ENCODE assay signal across 13 mouse cellular contexts in the genomic region with DNA sequence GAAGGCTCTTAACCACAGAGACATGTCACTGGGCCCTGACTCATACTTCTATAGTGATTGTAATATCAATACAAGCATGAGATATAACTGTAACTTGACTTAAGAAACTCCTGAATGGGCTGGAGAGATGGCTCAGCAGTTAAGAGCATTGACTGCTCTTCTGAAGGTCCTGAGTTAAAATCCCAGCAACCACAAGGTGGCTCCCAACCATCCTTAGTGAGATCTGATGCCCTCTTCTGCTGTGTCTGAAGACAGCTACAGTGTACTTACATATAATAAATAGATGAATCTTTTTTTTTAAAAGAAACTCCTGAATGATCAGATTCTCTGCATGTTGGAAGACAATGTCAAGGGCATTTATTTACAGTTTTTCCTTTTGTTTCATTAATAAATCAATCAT. TPM values are rescaled to one million over a fixed set of nuclear protein-coding genes. Genes with fewer than 3 reads are reported as not detected.
DNase-seq lines count a peak whose midpoint lies in the region; ATAC-seq and TF ChIP-seq lines count a peak whose summit lies in the region.
"Had no signal": no experiment of that assay in that cellular context is flagged by ENCODE, and none has a peak within 500 bp of the region (broad histone marks: within the 10 kb centered on the region; RNA-seq: fewer than 3 reads in every experiment).

No protein-coding gene starts in this region.

- H3K4me3 ChIP-seq in forebrain, embryonic 16.5 days (replicated peaks; ENCODE audit: low read length), result no peak overlapping the region
- no peak overlapping the region for H3K4me3 ChIP-seq in forebrain, embryonic 10.5 days
- H3K4me3 ChIP-seq in kidney, embryonic 14.5 days (ENCODE audit: low read length), result no peak overlapping the region
- H3K4me3 ChIP-seq in thymus, adult 2 months (ENCODE audit: control insufficient read depth, insufficient read depth, low read length), result no peak overlapping the region
- no peak overlapping the region for H3K4me3 ChIP-seq in neural tube, embryonic 15.5 days (replicated peaks)

- no peaks in the 10 kb centered on the region for H3K9me3 ChIP-seq in forebrain, embryonic 16.5 days (ENCODE audit: control insufficient read depth, low read length)
- no peaks in the 10 kb centered on the region for H3K9me3 ChIP-seq in forebrain, embryonic 10.5 days
- H3K9me3 ChIP-seq in kidney, embryonic 14.5 days (ENCODE audit: control insufficient read depth, low read length), result no peaks in the 10 kb centered on the region
- no peaks in the 10 kb centered on the region for H3K9me3 ChIP-seq in neural tube, embryonic 15.5 days (replicated peaks)

- ATAC-seq in forebrain, embryonic 16.5 days, result peak; percentile 27; the same call in 1 of the 2 replicates
- ATAC-seq in kidney, embryonic 14.5 days (ENCODE audit: low FRiP score, low TSS enrichment), result no peak
- ATAC-seq in neural tube, embryonic 15.5 days (ENCODE audit: low FRiP score), result no peak
- ATAC-seq: activated CD4-positive, CD25-positive, alpha-beta regulatory T cell, adult 4 months had no signal

- no peak overlapping the region for H3K9ac ChIP-seq in forebrain, embryonic 16.5 days (replicated peaks; ENCODE audit: low read depth, low read length)
- H3K9ac ChIP-seq in kidney, embryonic 14.5 days (ENCODE audit: low read depth, low read length), result no peak overlapping the region
- no peak overlapping the region for H3K9ac ChIP-seq in neural tube, embryonic 15.5 days (replicated peaks)

- H3K4me1 ChIP-seq in forebrain, embryonic 16.5 days (replicated peaks; ENCODE audit: control insufficient read depth, insufficient read depth, low read length), result no peaks in the 10 kb centered on the region; the same call in 1 of the 2 replicates
- no peaks in the 10 kb centered on the region for H3K4me1 ChIP-seq in forebrain, embryonic 10.5 days
- H3K4me1 ChIP-seq in kidney, embryonic 14.5 days (ENCODE audit: control insufficient read depth, insufficient read depth, low read length), result no peaks in the 10 kb centered on the region
- no peaks in the 10 kb centered on the region for H3K4me1 ChIP-seq in thymus, adult 2 months (replicated peaks; ENCODE audit: control insufficient read depth, insufficient read depth, low read length)
- no peaks in the 10 kb centered on the region for H3K4me1 ChIP-seq in neural tube, embryonic 15.5 days

- no peak for TF ChIP-seq POLR2A in thymus, adult 2 months (IDR thresholded peaks at IDR 0.05; ENCODE audit: control insufficient read depth, extremely low read depth, insufficient read depth, low read length, poor library complexity)

- H3K4me2 ChIP-seq in forebrain, embryonic 16.5 days (ENCODE audit: low read length), result no peak overlapping the region
- H3K4me2 ChIP-seq in kidney, embryonic 14.5 days (replicated peaks; ENCODE audit: low read depth, low read length), result no peak overlapping the region
- no peak overlapping the region for H3K4me2 ChIP-seq in neural tube, embryonic 15.5 days
- H3K4me2 ChIP-seq: liver, embryonic 11.5 days had no signal

- H3K27me3 ChIP-seq in forebrain, embryonic 16.5 days (replicated peaks; ENCODE audit: control insufficient read depth, insufficient read depth, low read length), result no peaks in the 10 kb centered on the region
- H3K27me3 ChIP-seq in forebrain, embryonic 10.5 days (ENCODE audit: poor library complexity, severe bottlenecking), result no peaks in the 10 kb centered on the region
- H3K27me3 ChIP-seq in kidney, embryonic 14.5 days (ENCODE audit: control insufficient read depth, insufficient read depth, low read length), result no peaks in the 10 kb centered on the region
- no peaks in the 10 kb centered on the region for H3K27me3 ChIP-seq in thymus, adult 2 months (ENCODE audit: control insufficient read depth, insufficient read depth, low read length)
- H3K27me3 ChIP-seq in neural tube, embryonic 15.5 days (replicated peaks), result no peaks in the 10 kb centered on the region

- H3K36me3 ChIP-seq in forebrain, embryonic 16.5 days (ENCODE audit: control insufficient read depth, insufficient read depth), result no peaks in the 10 kb centered on the region
- H3K36me3 ChIP-seq in forebrain, embryonic 10.5 days (replicated peaks), result no peaks in the 10 kb centered on the region
- H3K36me3 ChIP-seq in kidney, embryonic 14.5 days (ENCODE audit: control insufficient read depth, insufficient read depth, low read length), result no peaks in the 10 kb centered on the region
- no peaks in the 10 kb centered on the region for H3K36me3 ChIP-seq in thymus, adult 2 months (ENCODE audit: control insufficient read depth, insufficient read depth, low read length)
- no peaks in the 10 kb centered on the region for H3K36me3 ChIP-seq in neural tube, embryonic 15.5 days

- no peak for TF ChIP-seq CTCF in thymus, adult 2 months (IDR thresholded peaks at IDR 0.05; ENCODE audit: borderline replicate concordance, control insufficient read depth, extremely low read depth, insufficient read depth, low read length, poor library complexity)

- no peak overlapping the region for H3K27ac ChIP-seq in forebrain, embryonic 16.5 days (ENCODE audit: low read length)
- no peak overlapping the region for H3K27ac ChIP-seq in forebrain, embryonic 10.5 days
- H3K27ac ChIP-seq in kidney, embryonic 14.5 days (ENCODE audit: low read depth, low read length), result no peak overlapping the region
- H3K27ac ChIP-seq in thymus, adult 2 months (ENCODE audit: control insufficient read depth, insufficient read depth, low read length), result no peak overlapping the region
- H3K27ac ChIP-seq in neural tube, embryonic 15.5 days (replicated peaks), result no peak overlapping the region

- DNase-seq in forebrain, embryonic 10.5 days (ENCODE audit: extremely low spot score, low spot score), result no peak
- DNase-seq in kidney, postnatal 14 days, result peak; percentile 12
- peak; percentile 21 for DNase-seq in thymus, adult 2 months
- no peak for DNase-seq in thymus, adult 18-20 months
- no peak for DNase-seq in spleen, postnatal 36 days (ENCODE audit: low spot score in 2 of 2)
- DNase-seq: cerebellum, adult 9-11 months had no signal

RNA-seq across cellular contexts. Expression of gene Khdc1b, which starts 36.0 kb away (rescaled TPM):
- 0.10 TPM in 1 of 2 replicates, not detected in the other for polyA plus RNA-seq in forebrain, embryonic 16.5 days (2015; fragmentation: Nextera tagmentation; extraction: Ambion mirVana)
- not detected in 2 replicates for polyA plus RNA-seq in forebrain, embryonic 10.5 days (2016; fragmentation: Nextera tagmentation; extraction: Ambion mirVana)
- polyA plus RNA-seq in kidney, embryonic 14.5 days (2014; fragmentation: Nextera tagmentation; extraction: Ambion mirVana), result 0.09 TPM in 1 of 2 replicates, not detected in the other
- 0.07 TPM in 1 of 2 replicates, not detected in the other for polyA plus RNA-seq in thymus, adult 2 months (2012; rRNA removed)
- polyA plus RNA-seq in neural tube, embryonic 15.5 days (2015; fragmentation: Nextera tagmentation; extraction: Ambion mirVana), result not detected in 2 replicates
- polyA plus RNA-seq: activated CD4-positive, CD25-positive, alpha-beta regulatory T cell, adult 4 months; liver, embryonic 11.5 days; small intestine, adult 2 months had no signal

RNA-seq across cellular contexts. Expression of gene Khdc1c, which starts 51.2 kb away (rescaled TPM):
- not detected in 2 replicates for polyA plus RNA-seq in forebrain, embryonic 16.5 days (2015; fragmentation: Nextera tagmentation; extraction: Ambion mirVana)
- not detected in 2 replicates for polyA plus RNA-seq in forebrain, embryonic 10.5 days (2016; fragmentation: Nextera tagmentation; extraction: Ambion mirVana)
- not detected in 2 replicates for polyA plus RNA-seq in kidney, embryonic 14.5 days (2014; fragmentation: Nextera tagmentation; extraction: Ambion mirVana)
- 0.09 TPM in 1 of 2 replicates, not detected in the other for polyA plus RNA-seq in thymus, adult 2 months (2012; rRNA removed)
- polyA plus RNA-seq in neural tube, embryonic 15.5 days (2015; fragmentation: Nextera tagmentation; extraction: Ambion mirVana), result not detected in 2 replicates
- polyA plus RNA-seq: activated CD4-positive, CD25-positive, alpha-beta regulatory T cell, adult 4 months; intestine, embryonic 14.5 days; liver, embryonic 11.5 days; small intestine, adult 2 months had no signal

Comparison
In these comparisons a context has a peak if more than half of its experiments do, and no peak if none do; other contexts are left out.
1. DNase-seq: peak in kidney, postnatal 14 days (single experiment) and thymus, adult 2 months (single experiment); none in forebrain, embryonic 10.5 days (single experiment), thymus, adult 18-20 months (0 of 2) and spleen, postnatal 36 days (0 of 2).